Mouse (Mus musculus) cerebellum, adult 2 months (tissue): ENCODE results near the gene Opalin.

Experiments
- CTCF ChIP-seq: fragments of 200-500 bp; IDR thresholded peaks from 2 replicates; pipeline ENCODE4 v1.5.1; 2011; ENCODE audit warnings: low read depth, mild to moderate bottlenecking, control low read depth, low read length, moderate library complexity, borderline replicate concordance; ENCODE audit not compliant: insufficient read depth
- POLR2A ChIP-seq: fragments of 200-500 bp; IDR thresholded peaks from 2 replicates; pipeline ENCODE4 v1.6.1; 2011; ENCODE audit warnings: low read length, control low read depth, borderline replicate concordance; ENCODE audit not compliant: insufficient read depth

DNA sequence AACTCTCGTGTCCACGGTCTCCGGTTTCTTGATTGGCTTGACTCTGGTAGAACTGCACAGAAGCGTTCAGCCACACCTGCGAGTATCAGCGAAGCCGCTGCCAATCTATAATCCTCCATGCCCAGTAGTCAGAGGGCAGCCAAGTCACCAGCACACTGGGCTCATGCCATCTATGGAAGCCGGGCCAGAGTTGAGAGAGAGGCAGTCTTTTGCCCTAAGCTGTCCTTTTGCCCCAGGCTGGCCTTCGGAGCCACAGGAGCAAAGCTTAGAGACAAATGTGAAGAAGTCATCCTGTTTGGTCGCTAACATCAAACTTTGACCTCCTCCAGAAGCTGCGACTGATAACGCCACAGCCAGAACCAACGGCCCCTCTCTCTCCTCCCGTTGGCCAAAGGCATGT, 6.7 kb upstream of the Opalin start:
- TF ChIP-seq CTCF (no peak), POLR2A (no peak)
